Mouse (Mus musculus): ENCODE measurements at regions not wholly inside any gene's neighbourhood (a gene's known extent, or its start where the extent isn't known, plus 50 kb on each side); places are given as distances from the start of the nearest gene placed in this dataset.

GRCm38 (mm10) chr1:184127321-184127720 is 93.2 kb upstream of the 1700056E22Rik start:
- no peak for TF ChIP-seq POLR2A (IDR thresholded peaks at IDR 0.05; ENCODE audit: low read depth, low read length)
- TF ChIP-seq CTCF (IDR thresholded peaks at IDR 0.05; ENCODE audit: borderline replicate concordance, insufficient read depth, low read length) = no peak
